Mouse (Mus musculus) thymus, adult 2 months (tissue): ENCODE data around the gene Nxnl1.

Source experiments
- CTCF ChIP-seq: fragments of 200-500 bp; IDR thresholded peaks from 2 replicates; pipeline ENCODE4 v1.5.1; 2012; ENCODE audit warnings: mild to moderate bottlenecking, control low read depth, low read length, moderate library complexity, borderline replicate concordance; ENCODE audit not compliant: control insufficient read depth, poor library complexity, insufficient read depth; ENCODE audit errors: extremely low read depth
- POLR2A ChIP-seq: fragments of 200-500 bp; IDR thresholded peaks from 2 replicates; pipeline ENCODE4 v1.6.1; 2012; ENCODE audit warnings: mild to moderate bottlenecking, low read length, control low read depth, moderate library complexity; ENCODE audit not compliant: control insufficient read depth, poor library complexity, insufficient read depth; ENCODE audit errors: extremely low read depth

- TF ChIP-seq POLR2A (no peak), CTCF (no peak)
Observed at GRCm38 (mm10) chr8:71528362-71529073, 37.9 kb downstream of the Nxnl1 start.
